Comparison of ENCODE assay signal across 28 mouse cellular contexts in genomic region chr4:58064721-58065120, GRCm38 (mm10). TPM values are rescaled to one million over a fixed set of nuclear protein-coding genes. Genes with fewer than 3 reads are reported as not detected.
"Had no signal": no experiment of that assay in that cellular context is flagged by ENCODE, and none has a peak within 500 bp of the region (broad histone marks: within the 10 kb centered on the region; RNA-seq: fewer than 3 reads in every experiment).

No protein-coding gene starts in this region.

- H3K4me1 ChIP-seq: kidney, embryonic 15.5 days; limb, embryonic 10.5 days; limb, embryonic 13.5 days; liver, embryonic 12.5 days; liver, embryonic 15.5 days; lung, embryonic 15.5 days; midbrain, embryonic 10.5 days; midbrain, embryonic 13.5 days; neural tube, embryonic 13.5 days had no signal

- H3K27me3 ChIP-seq: kidney, embryonic 15.5 days; limb, embryonic 13.5 days; liver, embryonic 12.5 days; liver, embryonic 15.5 days; lung, embryonic 15.5 days; midbrain, embryonic 13.5 days; neural tube, embryonic 13.5 days had no signal

- H3K9me3 ChIP-seq: kidney, embryonic 15.5 days; limb, embryonic 10.5 days; limb, embryonic 13.5 days; liver, embryonic 12.5 days; liver, embryonic 15.5 days; lung, embryonic 15.5 days; midbrain, embryonic 10.5 days; midbrain, embryonic 13.5 days; neural tube, embryonic 13.5 days had no signal

- DNase-seq: kidney, adult 11 months; kidney, adult 8-10 months; kidney, postnatal 10 days; kidney, postnatal 36 days; liver; lung, adult 18-20 months; lung, postnatal 10 days; lung, postnatal 36 days; thymus, postnatal 36 days had no signal

- H3K9ac ChIP-seq: kidney, embryonic 15.5 days; limb, embryonic 13.5 days; liver, embryonic 12.5 days; liver, embryonic 15.5 days; lung, embryonic 15.5 days; midbrain, embryonic 13.5 days; neural tube, embryonic 13.5 days had no signal

- H3K36me3 ChIP-seq: limb, embryonic 10.5 days; liver, embryonic 12.5 days; liver, embryonic 15.5 days; midbrain, embryonic 10.5 days; midbrain, embryonic 13.5 days; neural tube, embryonic 13.5 days had no signal

- H3K4me2 ChIP-seq: kidney, embryonic 15.5 days; limb, embryonic 13.5 days; liver, embryonic 12.5 days; liver, embryonic 15.5 days; lung, embryonic 15.5 days; midbrain, embryonic 13.5 days; neural tube, embryonic 13.5 days had no signal

- H3K4me3 ChIP-seq: kidney, embryonic 15.5 days; limb, embryonic 10.5 days; limb, embryonic 13.5 days; liver, embryonic 12.5 days; liver, embryonic 15.5 days; lung, embryonic 15.5 days; megakaryocyte, embryonic 14.5 days; midbrain, embryonic 10.5 days; midbrain, embryonic 13.5 days; myocyte; neural tube, embryonic 13.5 days had no signal

- ATAC-seq: liver, embryonic 12.5 days; midbrain, embryonic 13.5 days; midbrain, embryonic 16.5 days had no signal

- H3K27ac ChIP-seq: kidney, embryonic 15.5 days; limb, embryonic 10.5 days; limb, embryonic 13.5 days; liver, embryonic 12.5 days; liver, embryonic 15.5 days; lung, embryonic 15.5 days; midbrain, embryonic 10.5 days; midbrain, embryonic 13.5 days; neural tube, embryonic 13.5 days had no signal

RNA-seq across cellular contexts. Expression of gene Txndc8, which starts 55.8 kb away (rescaled TPM):
- total RNA-seq: layer of hippocampus, adult 18-20 months; layer of hippocampus, postnatal 25 days; left cerebral cortex, adult 18-20 months; left cerebral cortex, postnatal 25 days; monocyte, adult 5-6 weeks had no signal
- polyA plus RNA-seq: kidney, embryonic 15.5 days; limb, embryonic 10.5 days; limb, embryonic 13.5 days; liver, embryonic 12.5 days; liver, embryonic 15.5 days; lung, embryonic 15.5 days; midbrain, embryonic 10.5 days; midbrain, embryonic 13.5 days; midbrain, embryonic 16.5 days; myocyte; neural tube, embryonic 13.5 days; stomach, embryonic 14.5 days; urinary bladder, adult 2 months had no signal
